Mouse (Mus musculus) frontal cortex, postnatal 25 days (tissue): Measurements from ENCODE around the gene Vmn1r18.
"Not testable (repeated sequence)": the region's sequence is repeated elsewhere in the genome, so short reads cannot be mapped to it uniquely, and the experiment has no call there.

Experiments used
- DNase-seq, 2 experiments: peaks; one replicate each; pipeline ENCODE4 v3.0.0; 2022; ENCODE audit warnings: low spot score in 2 of 2

Gene Vmn1r18

DNA sequence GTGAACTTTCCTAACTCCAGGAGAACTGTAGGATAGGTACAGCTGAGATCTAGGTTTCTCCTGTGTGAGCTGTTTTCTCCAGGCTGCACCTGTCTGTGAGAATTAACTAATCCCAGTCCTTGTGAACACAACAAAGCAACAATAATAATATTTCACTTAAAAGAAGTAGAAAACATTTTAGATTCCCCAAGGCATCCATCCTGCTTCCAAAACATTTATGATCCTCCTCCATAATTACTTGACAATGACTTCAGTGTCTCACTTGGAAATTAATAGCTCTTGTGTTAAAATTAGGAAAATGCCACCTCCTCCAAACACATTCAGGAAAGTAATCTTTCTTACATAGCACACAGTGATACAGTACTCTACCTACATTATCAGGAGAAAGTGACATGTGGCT lies at the start of gene Vmn1r18:
Vmn1r18 (minus strand) TSS at position 101 of the 400 bp plus-strand sequence.
- DNase-seq = no peak

DNA sequence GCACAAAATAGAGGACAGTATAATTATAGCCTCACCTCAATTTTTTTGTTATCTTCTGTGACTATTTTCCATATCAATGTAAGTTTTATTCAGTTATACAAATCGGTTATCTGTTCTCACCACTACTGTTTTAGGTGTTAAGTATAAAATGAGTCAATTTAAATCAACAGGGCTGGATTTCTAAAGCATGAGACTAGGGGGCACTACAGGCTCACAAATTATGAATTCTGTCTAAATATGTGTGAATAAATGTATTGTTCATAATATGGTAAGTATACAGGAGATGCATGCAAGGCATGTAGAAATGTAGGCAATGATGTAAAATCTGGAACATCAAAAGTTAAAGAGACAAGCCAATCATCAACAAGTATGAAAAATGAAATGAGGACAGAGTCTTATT lies 35.6 kb upstream of the Vmn1r18 start:
- no peak for DNase-seq

- no peak for DNase-seq
Measured at GRCm38 (mm10) chr6:57428630-57429029, 33.0 kb upstream of the Vmn1r18 start, which contains the start of gene Vmn1r20. Gene Vmn1r20, plus strand, starts transcription at chr6:57428930.

GRCm38 (mm10) chr6:57403480-57403879 lies 7.9 kb upstream of the Vmn1r18 start, which contains the start of gene Vmn1r19:
Gene Vmn1r19, plus strand, starts transcription at chr6:57403780.
- DNase-seq = not testable (repeated sequence)

DNA sequence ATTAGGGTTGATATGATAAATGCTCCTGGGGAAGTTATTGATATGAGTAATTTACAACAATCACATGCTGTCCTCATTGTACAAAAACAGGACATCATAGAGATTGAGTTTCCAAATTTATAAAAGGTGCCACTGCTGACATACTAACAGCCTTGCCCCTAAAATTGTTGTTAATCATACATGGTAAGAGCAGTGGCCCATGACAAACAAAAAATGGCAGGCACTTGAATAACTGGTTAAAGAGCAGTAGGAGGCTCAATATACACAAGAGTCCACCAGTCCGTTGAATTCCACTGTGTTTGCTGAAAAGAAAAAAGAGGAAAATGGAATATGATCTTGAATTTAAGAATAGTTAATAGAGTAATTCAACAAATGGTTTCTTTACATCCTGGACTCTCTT lies 28.1 kb downstream of the Vmn1r18 start:
- DNase-seq = no peak

GRCm38 (mm10) chr6:57365866-57366265 lies 29.7 kb downstream of the Vmn1r18 start:
- not testable (repeated sequence) for DNase-seq

DNA sequence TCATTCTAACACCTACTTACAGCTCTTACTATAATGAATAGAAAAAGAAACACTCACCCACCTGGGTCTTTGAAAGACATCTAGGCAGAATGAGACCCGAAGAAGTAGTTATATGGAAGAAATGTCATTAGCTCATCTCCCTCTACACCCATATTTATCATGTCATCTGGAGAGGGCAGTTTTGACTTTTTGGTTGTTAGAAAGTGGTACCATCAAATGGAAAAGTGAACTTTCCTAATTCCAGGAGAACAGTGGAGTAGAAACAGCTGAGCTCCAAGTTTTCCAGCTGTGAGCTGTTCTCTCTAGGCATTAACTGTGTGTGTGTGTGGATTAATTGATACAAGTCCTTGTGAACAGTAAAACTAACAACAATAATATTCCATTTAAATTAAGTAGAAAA lies 32.0 kb downstream of the Vmn1r18 start, which contains the start of gene Vmn1r17:
Vmn1r17 (minus strand) TSS at position 101 of the 400 bp plus-strand sequence.
- no peak for DNase-seq

DNA sequence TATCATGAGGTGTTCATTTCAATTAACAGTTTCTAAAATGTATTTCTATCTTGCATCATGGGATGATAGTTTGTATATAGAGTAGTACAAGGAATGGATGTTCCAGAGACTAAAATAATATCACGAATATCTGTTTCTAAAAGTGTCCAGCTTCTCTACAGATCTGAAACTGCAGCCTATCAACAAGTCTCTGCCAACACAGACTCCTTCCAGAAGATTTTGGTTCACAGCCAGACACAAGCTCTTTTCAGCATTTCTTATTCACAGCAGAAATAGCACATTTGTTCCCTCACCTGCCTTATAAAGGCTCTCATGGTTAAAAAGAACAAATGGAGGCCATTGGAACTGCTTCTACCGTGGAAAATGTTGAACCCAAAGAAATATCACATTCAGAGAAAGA lies 38.7 kb downstream of the Vmn1r18 start:
- DNase-seq = no peak

DNA sequence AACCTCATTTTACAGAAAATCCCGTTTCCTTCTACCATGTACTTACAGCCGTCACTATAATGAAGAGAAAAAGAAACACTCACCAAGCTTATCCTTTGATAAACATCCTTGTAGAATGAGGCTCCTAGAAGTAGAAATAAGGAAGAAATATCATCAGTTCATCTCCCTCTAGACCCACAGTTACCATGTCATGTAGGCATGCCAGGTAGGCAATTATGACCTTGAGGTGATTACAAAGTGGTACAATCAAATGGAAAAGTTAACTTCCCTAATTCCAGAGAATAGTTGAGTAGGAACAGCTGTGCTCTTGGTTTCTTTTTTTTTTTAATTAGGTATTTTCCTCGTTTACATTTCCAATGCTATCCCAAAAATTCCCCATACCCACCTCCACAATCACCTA lies 66.2 kb downstream of the Vmn1r18 start, which contains the start of gene Vmn1r16:
Vmn1r16 (minus strand) TSS at position 101 of the 400 bp plus-strand sequence.
- no peak for DNase-seq
